15 mouse cellular contexts compared by ENCODE assay signal in the genomic region with DNA sequence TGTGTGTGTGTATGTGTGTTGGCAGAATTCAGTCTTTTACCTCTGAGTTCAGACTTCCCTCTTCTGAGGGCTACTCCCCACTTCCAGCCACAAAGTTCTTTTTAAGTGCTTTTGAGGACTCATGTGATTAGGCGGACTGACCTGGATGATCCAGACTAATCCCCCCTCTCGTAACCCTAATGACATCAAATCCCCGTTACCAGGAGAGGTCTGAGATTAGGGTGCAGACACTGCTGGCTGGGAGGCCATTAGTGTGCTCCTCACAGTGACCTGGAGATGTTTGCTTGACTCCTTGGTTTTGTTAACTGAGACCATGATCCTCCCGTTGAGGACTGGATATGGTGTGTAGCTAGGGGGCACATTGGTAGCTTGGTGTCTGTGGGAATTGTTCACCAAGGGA. TPM values are rescaled to one million over a fixed set of nuclear protein-coding genes. Genes with fewer than 3 reads are reported as not detected.
DNase-seq lines count a peak whose midpoint lies in the region; ATAC-seq and TF ChIP-seq lines count a peak whose summit lies in the region.
"Had no signal": no experiment of that assay in that cellular context is flagged by ENCODE, and none has a peak within 500 bp of the region (broad histone marks: within the 10 kb centered on the region; RNA-seq: fewer than 3 reads in every experiment).

No protein-coding gene starts in this region.

- ATAC-seq in heart, embryonic 13.5 days (ENCODE audit: extremely low read depth, insufficient number of reproducible peaks, low FRiP score, low TSS enrichment), result no peak
- ATAC-seq in midbrain, embryonic 11.5 days (ENCODE audit: low FRiP score), result no peak
- ATAC-seq in hindbrain, postnatal 0 days, result no peak
- 0 out of 2 replicates have a peak, but pooled peaks have one; percentile 3 for ATAC-seq in neural tube, embryonic 15.5 days (ENCODE audit: low FRiP score)
- ATAC-seq: activated CD4-positive, CD25-positive, alpha-beta regulatory T cell, adult 4 months; liver, postnatal 0 days had no signal

- peak overlapping the region; percentile 40; the same call in 1 of the 2 replicates for H3K27ac ChIP-seq in heart, embryonic 13.5 days (replicated peaks)
- no peak overlapping the region for H3K27ac ChIP-seq in midbrain, embryonic 11.5 days (ENCODE audit: low read depth, low read length)
- no peak overlapping the region for H3K27ac ChIP-seq in midbrain, embryonic 10.5 days (replicated peaks)
- H3K27ac ChIP-seq in hindbrain, postnatal 0 days, result peak overlapping the region; percentile 64; the same call in 1 of the 2 replicates
- H3K27ac ChIP-seq in neural tube, embryonic 15.5 days (replicated peaks), result peak overlapping the region; percentile 66; the same call in 1 of the 2 replicates
- H3K27ac ChIP-seq: neural tube, embryonic 12.5 days had no signal

- H3K4me3 ChIP-seq in heart, embryonic 13.5 days, result no peak overlapping the region
- H3K4me3 ChIP-seq in midbrain, embryonic 11.5 days (ENCODE audit: low read depth, low read length), result no peak overlapping the region
- H3K4me3 ChIP-seq in midbrain, embryonic 10.5 days, result no peak overlapping the region
- no peak overlapping the region for H3K4me3 ChIP-seq in hindbrain, postnatal 0 days (ENCODE audit: low read length)
- H3K4me3 ChIP-seq in neural tube, embryonic 15.5 days (replicated peaks), result no peak overlapping the region
- H3K4me3 ChIP-seq: erythroblast, embryonic 14.5 days; heart, embryonic 10.5 days; midbrain, embryonic 12.5 days; neural tube, embryonic 12.5 days had no signal

- no peak for TF ChIP-seq CTCF in hindbrain, postnatal 0 days (IDR thresholded peaks at IDR 0.05; ENCODE audit: low read depth)

- no peak overlapping the region for H3K4me2 ChIP-seq in heart, embryonic 13.5 days
- H3K4me2 ChIP-seq in midbrain, embryonic 11.5 days, result no peak overlapping the region
- no peak overlapping the region for H3K4me2 ChIP-seq in hindbrain, postnatal 0 days (ENCODE audit: low read depth, low read length)
- H3K4me2 ChIP-seq in neural tube, embryonic 15.5 days, result 0 out of 2 replicates have a peak overlapping the region, but pooled peaks have one; percentile 15
- H3K4me2 ChIP-seq: midbrain, embryonic 12.5 days; neural tube, embryonic 12.5 days had no signal

- H3K9ac ChIP-seq in heart, embryonic 13.5 days, result no peak overlapping the region
- no peak overlapping the region for H3K9ac ChIP-seq in midbrain, embryonic 11.5 days (ENCODE audit: low read length)
- H3K9ac ChIP-seq in hindbrain, postnatal 0 days (replicated peaks; ENCODE audit: low read length), result no peak overlapping the region
- H3K9ac ChIP-seq in neural tube, embryonic 15.5 days (replicated peaks), result no peak overlapping the region
- H3K9ac ChIP-seq: liver, postnatal 0 days; midbrain, embryonic 12.5 days; neural tube, embryonic 12.5 days had no signal

- peaks cover 71% of the 10 kb centered on the region for H3K4me1 ChIP-seq in heart, embryonic 13.5 days
- peaks cover 15% of the 10 kb centered on the region for H3K4me1 ChIP-seq in midbrain, embryonic 11.5 days (ENCODE audit: control insufficient read depth, insufficient read depth, low read length)
- H3K4me1 ChIP-seq in midbrain, embryonic 10.5 days, result peaks cover 64% of the 10 kb centered on the region
- H3K4me1 ChIP-seq in hindbrain, postnatal 0 days (ENCODE audit: insufficient read depth, low read length), result peaks cover 27% of the 10 kb centered on the region
- peaks cover 82% of the 10 kb centered on the region for H3K4me1 ChIP-seq in neural tube, embryonic 15.5 days

- no peaks in the 10 kb centered on the region; the same call in 1 of the 2 replicates for H3K27me3 ChIP-seq in heart, embryonic 13.5 days (replicated peaks)
- peaks cover 4% of the 10 kb centered on the region; the same call in 1 of the 2 replicates for H3K27me3 ChIP-seq in midbrain, embryonic 11.5 days (ENCODE audit: control insufficient read depth, insufficient read depth, low read length)
- peaks cover 84% of the 10 kb centered on the region for H3K27me3 ChIP-seq in midbrain, embryonic 10.5 days (ENCODE audit: low read depth, poor library complexity, severe bottlenecking)
- no peaks in the 10 kb centered on the region for H3K27me3 ChIP-seq in hindbrain, postnatal 0 days (ENCODE audit: insufficient read depth, low read length)
- no peaks in the 10 kb centered on the region for H3K27me3 ChIP-seq in neural tube, embryonic 15.5 days (replicated peaks)
- H3K27me3 ChIP-seq: neural tube, embryonic 12.5 days had no signal

- WGBS in heart, embryonic 13.5 days, result 45% methylated on average over 4 of the region's 4 CpGs
- WGBS in midbrain, embryonic 11.5 days, result 24% methylated on average over 4 of the region's 4 CpGs
- WGBS in midbrain, embryonic 10.5 days, result 32% methylated on average over 4 of the region's 4 CpGs
- 54% methylated on average over 4 of the region's 4 CpGs for WGBS in hindbrain, postnatal 0 days
- 68% methylated on average over 4 of the region's 4 CpGs for WGBS in neural tube, embryonic 15.5 days

- no peak for DNase-seq in heart, adult 8-10 months (ENCODE audit: low spot score)
- DNase-seq in midbrain, embryonic 11.5 days (ENCODE audit: low spot score, missing footprints), result peak; percentile 75
- DNase-seq in midbrain, embryonic 10.5 days (ENCODE audit: low spot score), result no peak
- DNase-seq in hindbrain, postnatal 0 days (ENCODE audit: low spot score), result no peak
- no peak for DNase-seq in kidney, adult 11 months
- DNase-seq: layer of hippocampus, adult 9-11 months; thymus, adult 2 months had no signal

- no peaks in the 10 kb centered on the region for H3K9me3 ChIP-seq in heart, embryonic 13.5 days
- no peaks in the 10 kb centered on the region for H3K9me3 ChIP-seq in midbrain, embryonic 11.5 days (ENCODE audit: control insufficient read depth, low read length)
- H3K9me3 ChIP-seq in midbrain, embryonic 10.5 days (replicated peaks), result no peaks in the 10 kb centered on the region
- no peaks in the 10 kb centered on the region for H3K9me3 ChIP-seq in hindbrain, postnatal 0 days (ENCODE audit: low read length)
- H3K9me3 ChIP-seq in neural tube, embryonic 15.5 days (replicated peaks), result no peaks in the 10 kb centered on the region
- H3K9me3 ChIP-seq: heart, embryonic 10.5 days; midbrain, embryonic 12.5 days; neural tube, embryonic 12.5 days had no signal

- no peaks in the 10 kb centered on the region for H3K36me3 ChIP-seq in heart, embryonic 13.5 days
- H3K36me3 ChIP-seq in midbrain, embryonic 11.5 days (ENCODE audit: control insufficient read depth, insufficient read depth, low read length), result no peaks in the 10 kb centered on the region
- H3K36me3 ChIP-seq in midbrain, embryonic 10.5 days, result no peaks in the 10 kb centered on the region
- no peaks in the 10 kb centered on the region for H3K36me3 ChIP-seq in hindbrain, postnatal 0 days (ENCODE audit: insufficient read depth, low read length)
- H3K36me3 ChIP-seq in neural tube, embryonic 15.5 days, result no peaks in the 10 kb centered on the region
- H3K36me3 ChIP-seq: heart, embryonic 10.5 days; midbrain, embryonic 12.5 days; neural tube, embryonic 12.5 days had no signal

RNA-seq across cellular contexts. Expression of a gene that starts 30.7 kb away (rescaled TPM):
- 9.2 and 13.2 TPM in 2 replicates for polyA plus RNA-seq in heart, embryonic 13.5 days (2015; fragmentation: Nextera tagmentation; extraction: Ambion mirVana)
- 10 to 100 TPM; 18.5 to 26.9 (median 21.6) TPM for total RNA-seq in heart, adult 8-10 months (2022)
- polyA plus RNA-seq in midbrain, embryonic 11.5 days (2014; fragmentation: Nextera tagmentation; extraction: Ambion mirVana), result 32.1 and 35.1 TPM in 2 replicates
- polyA plus RNA-seq in midbrain, embryonic 10.5 days (2016; fragmentation: Nextera tagmentation; extraction: Ambion mirVana), result 13.1 and 25.4 TPM in 2 replicates
- total RNA-seq in hindbrain, postnatal 0 days (2014; rRNA removed), result 291 and 301 TPM in 2 replicates
- polyA plus RNA-seq in hindbrain, postnatal 0 days (2015; fragmentation: Nextera tagmentation; extraction: Ambion mirVana), result 230 and 244 TPM in 2 replicates
- 203 and 251 TPM in 2 replicates for polyA plus RNA-seq in neural tube, embryonic 15.5 days (2015; fragmentation: Nextera tagmentation; extraction: Ambion mirVana)

Comparison
In these comparisons a context has a peak if more than half of its experiments do, and no peak if none do; other contexts are left out.
1. H3K27ac ChIP-seq: peak in heart, embryonic 13.5 days (single experiment), hindbrain, postnatal 0 days (single experiment) and neural tube, embryonic 15.5 days (single experiment); none in midbrain, embryonic 11.5 days (single experiment) and midbrain, embryonic 10.5 days (single experiment).